Mouse (Mus musculus) small intestine, adult 2 months (tissue): ENCODE data around the gene Nrd1.

Source experiments
- CTCF ChIP-seq: fragments of 200-500 bp; IDR thresholded peaks from 2 replicates; pipeline ENCODE4 v1.5.1; 2012; ENCODE audit warnings: low read depth, mild to moderate bottlenecking, control low read depth, inconsistent platforms, low read length, moderate library complexity, mixed read lengths; ENCODE audit not compliant: insufficient replicate concordance, insufficient read length; ENCODE audit errors: extremely low read depth
- POLR2A ChIP-seq: fragments of 200-500 bp; IDR thresholded peaks from 2 replicates; pipeline ENCODE4 v1.6.1; 2012; ENCODE audit warnings: low read depth, mild to moderate bottlenecking, control low read depth, inconsistent platforms, low read length, moderate library complexity

- TF ChIP-seq CTCF (no peak), POLR2A (no peak)
Measured at GRCm38 (mm10) chr4:109089171-109089570, 88.7 kb downstream of the Nrd1 start.
